In the genomic region with DNA sequence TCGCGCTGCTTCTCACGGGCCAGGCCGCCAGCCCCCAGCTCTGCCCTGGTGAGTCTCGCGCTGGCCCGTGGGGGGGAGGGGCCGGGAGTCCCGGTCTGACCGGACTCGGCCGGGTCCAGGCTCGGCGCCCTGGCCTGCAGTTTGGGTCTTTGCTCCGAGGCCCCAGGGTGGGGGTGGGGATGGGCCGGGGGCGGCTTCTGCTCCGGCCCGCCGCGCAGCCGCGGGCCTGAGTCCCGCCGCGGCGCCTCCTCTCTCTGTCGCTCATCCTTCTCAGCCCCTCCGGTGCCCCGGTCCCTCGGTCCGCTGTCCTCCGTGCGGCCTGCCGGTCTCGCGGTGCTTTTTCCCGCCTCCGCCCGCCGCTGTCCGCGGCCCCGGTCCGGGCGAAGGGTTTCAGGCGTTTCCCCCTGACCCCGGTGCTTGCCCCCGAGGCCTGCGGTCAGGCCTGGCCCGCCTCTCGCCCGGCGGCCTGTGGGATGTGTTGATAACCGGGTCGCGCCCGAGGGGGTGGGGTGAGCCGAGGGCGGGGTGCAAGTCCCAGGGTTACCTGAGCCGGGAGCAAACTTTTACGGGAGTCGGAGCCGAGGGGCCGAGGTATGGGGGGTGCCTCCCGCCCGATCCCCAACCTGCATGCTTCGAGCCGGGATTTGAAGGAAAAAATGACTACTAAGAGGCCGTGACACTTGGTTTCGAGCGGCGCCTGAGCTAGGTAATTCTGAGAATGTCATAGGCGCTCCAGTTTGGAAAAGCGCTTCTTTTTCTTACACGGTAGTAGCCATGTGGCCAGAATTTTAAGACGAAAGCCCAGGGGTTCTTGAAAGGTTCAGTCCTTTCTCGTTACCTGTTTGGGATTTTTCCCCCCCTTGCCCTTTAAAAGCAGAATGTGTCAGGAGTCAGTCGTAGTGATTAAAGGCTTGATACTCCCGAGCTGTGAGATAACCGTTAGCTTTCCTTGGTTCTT, we compare ENCODE assay signal across 8 mouse cellular contexts. TPM values are rescaled to one million over a fixed set of nuclear protein-coding genes. Genes with fewer than 3 reads are reported as not detected.
DNase-seq lines count a peak whose midpoint lies in the region; ATAC-seq lines count a peak whose summit lies in the region.

No protein-coding gene starts in this region.

- H3K27me3 ChIP-seq in forebrain, embryonic 15.5 days, result no peaks in the 10 kb centered on the region

- H3K36me3 ChIP-seq in forebrain, embryonic 15.5 days, result no peaks in the 10 kb centered on the region; the same call in 1 of the 2 replicates

- peak; percentile 55 for DNase-seq in MN1 (ENCODE audit: low spot score)
- DNase-seq in c-Kit-positive CD71-positive TER-119-negative erythroid progenitor cells, embryonic 14.5 days (ENCODE audit: low read depth), result peak; percentile 58
- peak; percentile 39 for DNase-seq in heart, postnatal 25 days (ENCODE audit: low spot score)
- peak; percentile 29 for DNase-seq in layer of hippocampus, adult 9-11 months
- DNase-seq in right cerebral cortex, postnatal 4 days, result peak; percentile 40
- peak; percentile 55 to 75 for DNase-seq in urinary bladder, postnatal 4 days (ENCODE audit: low spot score in 2 of 2)

- H3K9ac ChIP-seq in forebrain, embryonic 15.5 days (replicated peaks), result peak overlapping the region; percentile 94

- H3K9me3 ChIP-seq in forebrain, embryonic 15.5 days, result no peaks in the 10 kb centered on the region

- 0 out of 2 replicates have a peak, but pooled peaks have one; percentile 3 for ATAC-seq in forebrain, embryonic 15.5 days (replicated peaks)
- ATAC-seq in megakaryocyte, adult 5-6 weeks (ENCODE audit: poor library complexity, severe bottlenecking), result peak; percentile 20; the same call in 1 of the 2 replicates

- peaks cover 42% of the 10 kb centered on the region for H3K4me1 ChIP-seq in forebrain, embryonic 15.5 days

- intact Hi-C loops in heart, postnatal 25 days (cut with DNase I), result no loop called here

- H3K4me2 ChIP-seq in forebrain, embryonic 15.5 days (replicated peaks), result peak overlapping the region; percentile 79

- peak overlapping the region; percentile 96 for H3K27ac ChIP-seq in forebrain, embryonic 15.5 days (replicated peaks)

- peak overlapping the region; percentile 86 for H3K4me3 ChIP-seq in forebrain, embryonic 15.5 days

- under 1% methylated on average over 80 of the region's 81 CpGs for WGBS in forebrain, embryonic 15.5 days

RNA-seq across cellular contexts. Expression of a gene that starts 0.6 kb away (rescaled TPM):
- polyA plus RNA-seq in forebrain, embryonic 15.5 days (2015; fragmentation: Nextera tagmentation; extraction: Ambion mirVana), result 247 and 258 TPM in 2 replicates
- total RNA-seq in heart, postnatal 25 days (2021), result 10 to 100 TPM; 44.6 to 44.9 TPM
- total RNA-seq in megakaryocyte, adult 5-6 weeks (2015), result 80.0 and 85.4 TPM in 2 replicates
- total RNA-seq in megakaryocyte, adult 5-6 weeks (2017), result 124 and 138 TPM in 2 replicates

RNA-seq across cellular contexts. Expression of a gene that starts 26.8 kb away (rescaled TPM):
- 42.2 and 46.1 TPM in 2 replicates for polyA plus RNA-seq in forebrain, embryonic 15.5 days (2015; fragmentation: Nextera tagmentation; extraction: Ambion mirVana)
- 10 to 100 TPM; 39.3 to 54.1 TPM for total RNA-seq in heart, postnatal 25 days (2021)
- 4.2 and 4.5 TPM in 2 replicates for total RNA-seq in megakaryocyte, adult 5-6 weeks (2015)
- 8.1 and 9.3 TPM in 2 replicates for total RNA-seq in megakaryocyte, adult 5-6 weeks (2017)

Comparison
In these comparisons a context has a peak if more than half of its experiments do, and no peak if none do; other contexts are left out.
1. Peak in every context shown above with its lines: DNase-seq, ATAC-seq, H3K4me3 ChIP-seq and H3K27ac ChIP-seq.